Mouse (Mus musculus): ENCODE data around the gene Dnajb8.

Dnajb8 gene

DNA sequence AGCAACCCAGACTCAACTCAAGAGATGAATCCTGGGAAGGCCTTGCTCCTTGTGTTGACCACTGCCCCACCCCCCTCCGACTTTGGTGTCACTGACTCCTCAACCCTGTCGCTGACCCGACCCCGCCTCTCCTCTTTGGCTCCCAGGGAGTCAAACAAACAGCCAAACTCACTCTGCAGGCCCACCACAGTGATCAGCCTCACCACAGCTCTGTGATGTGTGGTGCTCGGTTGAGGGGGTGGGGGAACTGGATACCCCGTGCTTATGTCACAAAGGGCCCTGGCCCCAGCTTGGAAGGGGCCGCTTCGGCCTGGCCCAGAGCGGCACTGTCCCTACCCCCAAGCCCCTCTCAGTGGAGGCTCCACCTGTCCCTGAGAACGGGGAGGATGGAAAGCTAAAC, at the start of gene Dnajb8:
Gene Dnajb8 (plus strand): TSS at position 301 of the 400 bp plus-strand sequence.
- no peak for DNase-seq

DNA sequence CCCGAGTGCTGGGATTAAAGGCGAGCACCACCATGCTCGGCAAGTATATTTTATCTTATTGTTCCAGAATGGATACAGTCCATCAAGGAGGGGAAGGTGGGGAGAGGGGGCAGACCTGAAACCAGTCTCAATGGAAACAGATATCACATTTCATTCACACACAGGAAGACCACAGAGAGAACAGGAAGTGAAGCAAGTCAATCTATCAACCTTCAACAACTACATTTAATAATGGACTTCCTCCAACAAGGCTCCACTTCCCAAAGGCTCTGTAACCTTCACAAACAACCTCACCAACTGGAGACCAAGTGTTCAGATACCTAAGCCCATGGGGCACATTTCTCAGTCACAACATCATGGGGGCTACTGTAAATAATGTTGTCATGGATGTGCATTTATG, 47.9 kb upstream of the Dnajb8 start:
- no peak for DNase-seq

DNA sequence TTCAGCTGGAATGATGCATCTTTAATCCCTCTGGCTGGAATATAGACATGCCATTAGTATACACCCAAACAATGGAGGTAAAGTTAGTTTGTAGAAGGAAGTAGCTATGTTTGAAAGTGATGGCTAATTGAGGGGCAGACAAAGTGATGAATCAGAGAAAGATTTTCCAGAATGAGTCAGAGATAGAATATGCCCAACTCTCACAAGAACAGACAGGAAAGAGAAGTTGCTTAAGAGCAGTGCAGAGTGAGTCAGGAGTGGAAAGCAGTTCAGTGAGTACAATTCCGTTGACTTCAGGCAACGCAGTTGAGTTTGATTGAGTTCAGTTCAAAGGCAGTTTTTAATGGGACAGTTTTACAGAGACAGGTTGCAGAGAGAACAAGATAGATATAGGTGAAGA, 47.4 kb upstream of the Dnajb8 start:
- no peak for DNase-seq

DNA sequence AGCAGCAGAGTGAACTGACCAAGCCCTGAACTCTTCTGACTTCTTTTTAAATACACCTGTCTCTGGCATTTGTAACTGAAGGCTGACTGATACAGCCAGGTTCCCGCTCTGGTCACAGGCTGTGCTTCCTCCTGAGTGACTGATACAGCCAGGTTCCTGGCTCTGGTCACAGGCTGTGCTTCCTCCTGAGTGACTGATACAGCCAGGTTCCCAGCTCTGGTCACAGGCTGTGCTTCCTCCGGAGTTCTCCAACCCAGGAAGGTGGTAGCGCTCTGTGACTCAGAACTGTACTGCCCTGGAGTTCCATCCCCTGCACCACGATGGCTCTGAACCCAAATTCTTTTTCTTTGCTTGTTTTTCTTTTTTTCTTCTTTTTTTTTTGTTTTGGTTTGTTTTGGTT, 37.4 kb upstream of the Dnajb8 start:
- DNase-seq: no peak

DNA sequence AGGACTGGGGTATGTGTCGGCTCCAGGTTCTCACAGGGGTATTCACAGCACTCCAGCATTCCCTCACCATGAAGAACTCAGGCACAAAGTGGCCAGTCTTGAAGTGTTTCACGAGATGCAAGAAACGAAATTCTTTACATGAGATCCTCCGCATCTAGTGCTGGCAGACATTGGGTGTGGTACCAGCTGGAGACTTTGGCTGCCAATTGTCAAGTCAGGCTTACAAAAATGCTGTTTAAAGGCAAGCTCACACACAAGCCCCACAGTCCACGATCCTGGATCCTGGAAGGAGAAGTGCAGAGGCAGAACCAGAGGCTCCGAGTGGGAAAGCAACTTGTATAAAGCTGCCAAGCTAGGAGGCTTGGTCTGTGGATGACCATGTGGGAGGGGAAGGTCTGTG, 33.9 kb upstream of the Dnajb8 start:
- DNase-seq: no peak

DNA sequence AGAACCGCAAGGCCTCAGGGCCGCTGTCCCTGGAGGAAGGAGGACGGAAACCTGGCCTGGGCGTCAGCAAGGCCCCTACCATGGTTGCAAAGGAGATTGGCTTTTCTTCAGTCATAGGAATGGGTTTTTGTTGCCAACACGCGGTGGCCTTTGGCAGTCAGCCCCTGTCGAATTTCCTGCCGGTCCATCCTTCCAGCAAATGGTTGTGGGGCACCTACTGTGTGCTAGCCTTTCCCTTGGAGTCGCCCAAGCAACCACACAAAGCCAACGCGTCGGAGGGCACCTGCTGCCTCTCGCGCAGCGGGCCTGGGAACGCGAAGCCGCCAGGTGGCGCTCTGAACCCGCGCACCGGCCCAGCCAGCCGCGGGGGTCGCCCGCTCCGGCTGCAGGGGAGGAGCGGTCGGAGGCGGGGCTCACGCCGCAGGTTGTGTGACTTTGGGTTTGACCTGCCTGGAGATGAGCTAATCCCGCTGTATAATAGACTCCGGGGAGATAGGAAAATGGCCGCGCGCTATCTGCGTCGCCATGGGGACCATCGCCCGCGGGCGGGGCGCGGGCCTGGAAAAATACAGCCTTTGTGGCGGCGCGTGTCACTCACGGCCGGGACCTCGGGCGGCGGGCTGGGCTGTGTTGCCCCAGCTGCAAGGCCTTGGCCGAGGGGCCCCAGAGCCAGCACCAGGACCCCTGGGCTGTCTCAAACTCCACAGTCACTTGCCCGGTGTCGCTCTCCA, 32.6 kb upstream of the Dnajb8 start:
- peak; percentile 68 to 85 for DNase-seq

DNA sequence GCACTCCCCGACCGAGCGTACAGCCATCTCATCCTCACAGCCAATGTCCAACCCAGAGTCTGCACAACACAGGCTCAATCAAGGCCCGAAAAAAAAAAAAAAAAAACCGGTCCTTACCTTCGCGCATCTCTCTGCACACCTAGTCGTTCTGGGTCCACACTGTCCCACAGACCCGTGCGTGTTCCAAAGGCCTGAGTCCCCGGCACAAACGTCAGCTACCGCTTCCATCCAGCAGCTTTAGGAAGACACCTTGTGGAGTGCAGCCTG, 32.1 kb upstream of the Dnajb8 start:
- no peak for DNase-seq

DNA sequence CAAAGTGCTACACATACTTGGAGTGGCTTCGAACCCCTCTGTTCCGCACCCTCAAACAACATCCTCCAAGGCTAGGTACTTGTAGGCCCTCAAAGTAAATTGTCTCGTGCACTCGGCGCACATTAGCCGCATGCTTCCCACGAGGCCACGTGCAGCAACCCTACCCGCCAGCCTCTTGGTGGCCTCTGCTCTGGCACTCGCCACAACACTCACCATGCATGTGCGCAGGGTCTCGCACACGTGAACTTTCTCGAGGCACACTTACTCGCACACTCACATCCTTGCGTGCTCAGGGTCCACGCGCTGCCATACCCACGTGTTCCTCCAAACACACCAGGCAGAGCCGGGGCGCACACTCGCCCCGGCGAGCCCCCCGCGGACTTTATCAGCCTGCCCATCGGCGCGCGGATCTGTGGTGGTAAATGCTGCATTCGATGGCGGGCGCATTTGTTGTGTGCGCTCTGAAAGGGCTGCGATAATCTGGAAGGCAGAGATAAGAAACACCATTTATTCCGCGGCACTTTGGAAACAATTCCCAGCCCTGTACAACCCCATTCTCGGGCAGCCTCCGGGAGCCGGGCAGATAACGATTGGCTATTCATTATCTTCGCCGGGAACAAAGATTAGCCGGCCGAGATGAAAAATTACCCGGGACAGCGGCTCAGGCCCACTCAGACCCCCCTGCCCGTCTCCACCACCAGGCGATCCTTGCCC, 31.6 kb upstream of the Dnajb8 start:
- no peak for DNase-seq

DNA sequence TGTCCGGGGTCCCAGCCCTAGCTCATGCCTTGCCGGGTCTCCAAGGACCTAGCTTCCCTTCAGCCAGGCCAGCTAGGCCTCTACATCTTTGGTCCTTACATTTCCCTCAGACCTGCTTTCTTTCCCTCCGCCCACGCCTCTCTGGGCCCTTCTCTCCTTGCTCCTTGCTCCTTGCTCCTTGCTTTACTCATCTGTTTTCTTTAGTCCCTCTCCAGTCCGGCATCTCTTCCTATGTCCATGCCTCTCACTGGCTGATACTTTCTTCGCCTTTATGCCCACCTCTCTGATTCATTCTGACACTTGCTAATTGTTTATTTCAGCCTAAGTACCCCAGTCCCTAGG, 31.1 kb upstream of the Dnajb8 start:
- no peak for DNase-seq

DNA sequence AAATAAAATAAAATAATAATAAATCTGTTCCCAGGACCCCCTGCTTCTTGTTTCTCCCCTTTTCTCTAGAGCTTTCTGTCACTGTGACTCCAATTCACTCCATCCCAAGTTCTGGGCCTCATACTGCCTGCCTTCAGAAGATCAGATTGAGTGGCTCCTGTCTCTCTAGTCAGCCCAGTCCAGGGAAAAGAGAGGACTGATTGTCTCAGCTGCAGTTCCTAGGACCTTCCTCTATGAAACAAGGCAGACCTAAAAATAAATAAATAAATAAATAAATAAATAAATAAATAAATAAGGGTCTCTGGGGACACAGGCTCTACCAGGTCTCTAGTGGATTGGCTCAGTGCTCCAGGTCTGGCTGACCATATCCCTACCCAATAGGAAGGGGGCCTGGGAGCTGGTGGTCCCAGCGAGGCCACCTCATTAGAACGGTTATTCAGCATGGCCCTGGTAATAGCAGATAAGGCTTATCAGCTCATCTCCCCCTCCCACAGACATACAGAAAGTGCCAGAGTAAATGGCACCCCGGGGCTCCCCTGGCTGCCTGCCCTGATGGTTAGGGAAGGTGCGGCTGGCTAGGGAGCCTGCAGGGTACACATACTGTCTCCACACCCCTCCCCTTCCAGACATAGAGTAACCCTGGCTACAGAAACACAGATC, 30.5 kb upstream of the Dnajb8 start:
- DNase-seq: no peak

DNA sequence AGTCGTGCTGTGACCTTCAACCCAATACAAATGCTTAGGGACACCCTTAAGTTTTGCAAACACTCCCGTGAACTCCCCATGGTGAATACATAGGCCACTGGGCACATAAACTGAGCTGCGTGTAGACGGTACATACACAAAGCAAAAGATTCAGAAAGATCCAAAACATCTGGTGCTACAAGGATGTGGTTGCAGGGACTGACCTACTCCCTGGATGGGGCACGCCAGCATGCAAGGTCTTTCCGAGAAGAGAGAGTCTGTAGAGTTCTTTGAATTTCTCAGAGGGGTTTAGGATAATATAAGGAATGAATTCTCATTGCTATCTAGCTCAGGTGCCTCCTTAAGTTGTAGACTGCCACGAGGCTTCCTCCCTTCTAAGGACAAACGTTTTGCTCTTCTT, 29.3 kb upstream of the Dnajb8 start:
- DNase-seq: no peak

DNA sequence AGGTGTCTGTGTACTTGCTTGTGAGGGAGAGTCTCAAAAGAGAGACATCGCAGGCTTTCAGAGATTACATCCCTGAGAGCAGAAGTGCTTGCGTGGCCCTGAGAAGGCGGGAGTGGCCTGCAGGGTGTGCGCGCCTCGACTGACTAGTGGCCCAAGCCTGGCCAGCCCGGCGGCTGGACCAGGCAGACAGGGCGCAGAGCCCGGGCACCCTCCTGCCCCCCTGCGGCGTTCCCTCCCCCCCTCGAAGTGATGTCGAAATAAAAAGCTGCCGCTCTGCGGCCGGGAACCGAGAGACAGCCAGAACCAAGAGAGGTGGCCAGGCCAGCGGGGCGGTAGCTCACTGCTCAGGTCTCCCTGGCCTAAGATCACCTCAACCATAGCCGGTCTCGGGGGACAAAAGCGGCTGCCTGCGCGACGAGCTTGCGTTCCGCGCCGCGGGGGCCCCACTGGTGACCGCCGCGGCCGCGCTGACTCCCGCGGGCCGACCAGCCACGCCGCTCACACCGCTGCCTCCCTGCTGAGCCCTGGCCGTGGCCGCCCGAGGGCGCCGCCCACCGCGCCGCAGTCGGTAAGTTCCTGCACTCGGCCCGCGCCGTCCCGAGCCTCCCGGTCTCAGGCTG, 28.5 kb upstream of the Dnajb8 start, which contains the start of gene Gata2:
Gene Gata2 (plus strand): TSS at position 459 of the 620 bp plus-strand sequence.
- no peak for DNase-seq

DNA sequence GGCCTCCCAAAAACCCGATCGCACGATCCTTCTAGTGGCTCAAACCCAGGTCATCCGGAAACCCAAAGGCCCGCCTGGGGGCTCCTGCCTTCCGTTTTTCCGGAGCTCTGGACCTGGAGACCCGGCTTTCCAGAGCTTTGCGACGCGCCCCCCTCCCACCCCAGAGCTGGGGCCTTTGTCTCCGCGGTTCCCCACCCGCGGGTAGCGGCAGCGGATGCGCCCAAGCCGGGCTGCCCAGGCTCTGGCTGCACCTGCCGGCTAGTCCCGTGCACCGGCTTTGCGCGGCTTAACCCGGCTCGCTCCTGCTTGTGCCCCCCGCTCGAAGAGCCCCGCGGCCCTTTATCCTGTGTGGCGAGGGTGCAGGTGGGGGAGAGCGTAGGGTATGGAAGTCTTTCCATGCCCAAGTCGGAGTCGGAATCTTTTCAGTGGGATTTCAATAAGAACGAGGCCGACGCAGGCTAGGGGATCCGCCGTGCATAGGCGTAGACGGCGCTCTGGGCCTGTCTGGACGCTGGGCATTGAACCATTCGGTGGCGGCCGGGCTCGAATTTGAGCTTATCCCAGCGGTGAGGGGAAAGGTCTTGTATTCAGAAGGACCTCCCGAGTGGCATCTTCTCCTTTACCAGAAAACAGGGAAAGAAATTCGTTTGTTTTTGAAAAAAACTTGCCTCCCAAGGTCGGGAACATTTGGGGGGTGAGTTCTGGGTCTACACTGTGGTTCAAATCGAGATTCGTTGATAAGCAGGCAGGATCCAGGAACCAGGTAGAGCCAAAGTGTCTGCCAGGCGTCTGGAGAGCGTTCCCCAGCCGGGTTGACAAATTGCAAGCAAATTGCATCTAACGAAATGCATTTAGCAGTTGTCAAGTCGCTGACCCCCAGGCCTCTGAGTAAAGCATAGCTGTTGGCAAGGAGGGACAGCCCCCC, 27.8 kb upstream of the Dnajb8 start:
- no peak for DNase-seq

DNA sequence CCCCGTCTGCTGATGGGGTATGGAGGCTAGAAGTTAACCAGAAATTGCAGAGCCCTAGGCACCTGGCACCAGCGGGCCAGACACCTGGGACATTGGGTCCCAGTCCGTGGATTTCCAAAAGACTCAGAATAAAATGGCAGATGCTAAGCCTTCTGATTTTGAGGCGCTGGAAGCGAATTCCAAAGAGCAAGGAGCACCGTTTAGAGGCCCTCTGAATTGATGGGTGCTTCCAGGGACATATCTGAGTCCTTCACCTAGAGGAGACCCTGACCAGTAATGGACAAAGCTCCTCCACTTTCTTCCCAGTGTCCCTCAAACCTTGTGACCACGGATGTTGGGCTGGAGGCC, 27.1 kb upstream of the Dnajb8 start:
- no peak for DNase-seq

DNA sequence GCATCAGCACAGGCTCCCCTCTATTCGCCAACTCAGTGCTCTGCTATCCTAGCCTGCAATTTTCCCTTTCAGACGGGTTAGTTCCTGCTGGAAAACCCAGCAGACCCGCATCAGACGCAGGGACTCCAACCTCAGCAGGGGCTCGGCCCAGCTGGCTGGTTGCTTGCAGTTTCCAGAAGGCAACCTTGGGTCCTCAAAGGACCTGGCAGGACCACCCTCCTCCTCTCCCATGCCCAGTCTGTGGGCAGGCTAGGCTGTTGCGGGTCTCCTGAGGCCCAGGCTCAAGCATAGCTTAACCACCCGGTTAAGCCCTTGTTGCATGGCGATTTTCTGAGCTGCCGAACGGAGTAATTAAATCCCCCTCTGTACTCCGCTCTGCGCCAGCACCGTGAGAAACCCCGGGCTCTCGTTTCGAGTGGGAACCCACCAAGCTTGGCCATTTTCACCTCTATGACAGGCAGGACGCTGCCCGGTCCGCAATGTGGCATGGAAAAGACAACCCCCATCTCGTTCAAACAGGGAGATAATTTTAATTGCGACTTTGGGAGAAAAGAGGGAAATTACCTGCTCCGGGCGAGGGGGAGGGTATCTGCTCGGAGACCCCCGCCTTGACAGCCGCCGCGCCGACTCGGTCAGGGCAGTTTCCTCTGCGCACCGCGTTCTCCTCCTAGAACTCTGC, 25.9 kb upstream of the Dnajb8 start:
- DNase-seq: no peak

DNA sequence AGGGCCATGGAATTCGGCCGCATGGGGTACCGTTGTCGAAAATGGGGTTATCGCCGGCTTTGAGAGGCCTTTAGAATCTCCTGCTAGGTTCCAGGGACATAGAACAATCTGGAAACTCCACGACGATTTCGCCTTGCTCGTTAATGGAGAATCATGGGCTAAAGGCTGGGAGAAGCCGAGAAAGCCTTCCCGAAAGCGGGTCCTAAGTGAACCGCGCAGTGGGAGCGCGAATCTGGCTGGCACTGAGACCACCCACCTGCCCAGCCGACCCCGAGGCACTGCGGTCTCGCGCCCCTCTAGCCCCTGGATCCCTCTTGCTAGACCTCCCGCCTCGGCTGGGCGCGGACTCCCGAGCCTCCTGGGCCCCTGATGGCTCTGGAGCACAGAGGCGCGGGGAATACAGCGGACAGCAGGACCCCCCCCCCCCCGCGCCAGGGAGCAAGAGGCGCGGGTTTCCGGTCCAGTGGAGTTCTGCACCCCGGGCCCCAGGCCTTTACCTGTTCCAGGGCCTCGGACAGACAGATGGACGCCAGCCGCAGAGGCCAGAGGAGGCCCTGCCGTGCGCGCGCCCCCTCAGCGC, 25.2 kb upstream of the Dnajb8 start:
- DNase-seq: no peak

DNA sequence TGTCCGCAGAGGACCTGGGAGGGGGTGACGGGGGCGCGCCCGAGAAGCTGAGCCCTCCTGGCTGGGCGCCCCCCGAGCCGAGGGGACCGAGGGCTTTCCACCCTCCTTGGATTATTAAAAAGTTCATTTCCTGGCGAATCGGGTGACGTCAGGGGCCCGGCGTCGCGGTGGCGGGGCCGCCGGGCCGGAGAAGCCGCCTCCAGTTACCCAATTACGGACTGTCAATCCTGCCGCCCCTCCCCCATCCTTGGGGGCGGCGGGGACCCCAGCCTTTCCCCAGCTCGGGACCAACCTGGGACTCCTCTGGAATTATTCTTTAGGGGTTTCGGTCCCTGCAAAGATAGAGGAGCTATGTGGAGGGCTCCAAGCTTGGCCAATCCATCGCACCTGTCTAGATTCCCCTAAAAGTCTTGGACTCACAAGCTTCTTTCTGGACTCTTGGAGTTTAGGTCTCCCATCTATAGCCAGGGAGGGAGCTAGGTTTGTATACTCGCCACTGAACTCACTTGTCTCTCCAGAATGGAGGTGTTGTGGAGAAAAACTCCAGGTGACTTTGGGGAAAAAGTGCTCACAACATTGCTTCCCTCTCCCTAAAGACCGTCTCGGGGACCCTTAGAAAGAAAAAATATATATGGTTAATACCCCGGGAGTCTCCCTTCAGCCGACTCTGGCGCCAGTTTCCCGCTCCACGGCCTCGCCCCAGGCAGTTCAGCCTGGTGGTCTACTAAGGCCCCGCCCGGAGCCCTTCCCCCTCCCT, 24.6 kb upstream of the Dnajb8 start:
- DNase-seq: no peak

DNA sequence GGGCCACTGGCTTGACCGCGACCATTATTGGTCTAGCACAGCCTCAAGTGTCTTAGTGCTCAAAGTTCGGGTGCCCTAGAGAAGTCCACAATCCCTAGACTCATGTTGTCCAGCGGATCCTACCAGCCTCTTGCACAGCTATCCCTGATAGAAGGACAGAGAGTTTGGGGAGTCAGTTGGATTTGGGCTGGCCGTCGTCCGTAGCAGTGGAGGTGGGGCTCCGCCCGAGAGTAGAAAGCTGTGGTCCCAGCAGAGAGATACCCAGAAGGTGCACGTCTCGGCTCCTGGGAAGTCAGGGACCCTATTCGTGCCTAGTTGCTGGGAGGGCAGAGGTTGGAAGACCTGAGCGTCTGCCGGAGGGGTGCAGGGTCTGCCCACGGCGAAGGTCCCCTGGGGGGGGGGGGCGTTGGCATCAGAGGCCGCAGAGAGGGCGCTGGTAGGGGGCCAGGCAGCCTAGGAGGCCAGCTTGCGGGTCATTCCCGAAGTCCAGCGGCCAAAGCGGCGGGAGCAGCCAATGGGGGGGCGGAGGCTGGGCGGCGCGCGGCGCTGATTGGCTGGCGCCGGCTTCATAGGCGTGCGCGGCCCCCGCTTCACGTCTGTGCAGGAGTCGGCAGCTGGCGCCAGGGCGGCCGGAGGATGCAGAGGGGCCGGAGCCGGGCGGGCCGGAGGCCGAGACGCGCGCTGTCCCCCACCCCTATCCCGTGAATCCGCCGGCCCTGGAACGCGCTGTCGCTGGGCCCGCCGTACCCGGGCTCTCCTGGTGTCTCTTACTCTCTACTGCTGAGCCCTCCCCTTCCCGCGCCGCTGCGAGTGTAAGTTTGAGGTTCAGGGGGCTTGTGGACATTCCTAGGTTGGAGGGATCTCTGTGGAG, 23.8 kb upstream of the Dnajb8 start:
- no peak for DNase-seq

DNA sequence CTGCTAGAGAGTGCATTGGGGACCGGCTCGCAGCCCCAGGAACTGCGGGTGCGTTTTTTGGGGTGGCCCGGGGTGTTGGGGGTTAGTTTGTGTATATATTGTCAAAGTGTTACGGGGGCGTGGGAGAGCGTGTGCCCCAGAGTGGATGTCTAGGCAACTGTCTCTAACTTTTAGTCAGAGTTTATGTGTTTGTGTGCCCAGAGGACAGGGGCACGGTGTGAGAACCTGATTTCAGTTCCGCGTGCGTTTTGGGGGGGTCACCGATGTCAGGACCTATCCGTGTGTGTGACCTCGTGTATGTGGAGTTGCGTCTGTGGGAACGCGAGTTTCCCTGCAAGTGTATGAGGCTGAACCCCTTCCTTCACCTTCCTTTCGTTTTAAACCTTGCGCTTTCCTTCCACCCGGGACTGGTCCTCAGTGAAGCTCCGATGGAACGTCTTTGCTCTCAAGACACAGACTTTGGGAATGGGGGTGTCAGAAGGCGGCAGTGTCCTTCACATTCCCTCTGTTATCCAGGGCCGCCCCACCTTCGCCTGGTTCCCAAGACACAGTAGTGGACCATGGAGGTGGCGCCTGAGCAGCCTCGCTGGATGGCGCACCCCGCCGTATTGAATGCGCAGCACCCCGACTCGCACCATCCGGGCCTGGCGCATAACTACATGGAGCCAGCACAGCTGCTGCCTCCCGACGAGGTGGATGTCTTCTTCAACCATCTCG, 22.9 kb upstream of the Dnajb8 start:
- DNase-seq: no peak

All from cerebellum, adult 18-20 months (tissue).